Mouse (Mus musculus) monocyte, adult 2 months (primary cell): Measurements from ENCODE around the gene Hpse.

Source experiments
- DNase-seq, 2 experiments: peaks; one replicate each; pipeline ENCODE4 v3.0.0; 2022; ENCODE audit warnings: low spot score in 2 of 2, low read depth in 1 of 2

Gene Hpse

DNA sequence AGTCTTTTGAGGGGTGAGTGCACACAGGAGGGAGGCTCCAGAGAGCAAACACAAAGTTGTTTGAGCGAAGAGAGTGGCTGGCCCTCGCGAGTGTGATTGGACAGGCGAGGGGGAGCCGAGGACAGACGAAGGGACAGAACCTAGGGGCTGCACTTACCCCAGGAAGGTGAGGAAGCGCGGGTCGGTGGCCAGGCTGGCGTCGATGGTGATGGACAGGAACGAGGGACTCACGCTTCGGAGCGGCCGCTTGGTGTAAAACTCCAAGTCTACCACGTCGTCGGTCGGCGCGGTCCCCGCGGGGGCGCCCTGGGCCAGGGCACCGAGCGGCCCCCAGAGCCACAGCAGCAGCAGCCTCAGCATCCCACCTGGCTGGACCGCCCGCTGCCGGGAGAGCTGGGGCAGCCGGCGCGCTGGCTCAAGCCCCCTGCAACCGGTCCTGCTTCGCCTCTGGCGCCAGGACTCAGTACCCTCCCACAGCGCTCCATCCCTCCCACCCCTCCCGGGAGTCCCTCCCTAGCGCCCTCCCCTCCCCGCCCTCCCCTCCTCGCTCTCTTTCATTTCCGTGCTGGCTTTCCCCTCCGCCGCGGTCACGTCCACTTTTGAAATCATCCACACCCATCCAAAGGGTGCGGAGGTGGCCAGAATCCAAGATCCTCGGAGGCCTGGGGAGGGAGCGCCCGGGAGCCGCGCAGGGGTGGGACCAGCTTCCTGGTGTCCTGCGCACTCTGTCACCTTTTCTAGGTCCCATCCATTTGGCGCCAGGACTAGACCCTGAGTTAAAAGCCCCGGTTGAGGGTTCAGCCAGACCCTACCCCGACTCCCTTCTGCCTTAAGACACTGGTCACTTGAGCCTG is at the start of gene Hpse:
Hpse (minus strand) TSS at position 482 of the 854 bp plus-strand sequence.
- peak in 1 of 2 experiments; percentile 20 for DNase-seq

DNA sequence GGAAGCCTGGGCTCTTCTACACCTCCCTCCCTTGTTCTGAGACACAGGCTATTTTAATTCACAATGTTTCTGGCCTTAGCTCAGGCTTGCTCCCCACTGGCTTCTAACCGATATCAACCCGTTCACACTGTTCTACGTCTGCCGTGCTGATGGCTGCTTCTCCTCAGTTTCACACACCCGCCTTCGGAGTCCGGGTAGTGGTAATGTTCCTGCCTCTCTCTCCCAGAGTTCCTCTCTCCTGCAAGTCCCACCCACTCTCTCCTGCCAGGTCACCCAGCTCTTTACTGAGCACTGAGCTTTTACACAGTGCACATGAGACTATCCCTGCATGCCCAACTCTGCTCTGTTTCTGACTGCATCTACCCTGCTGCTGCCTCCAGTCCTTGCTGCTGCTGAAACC is 46.5 kb upstream of the Hpse start:
- DNase-seq = no peak

DNA sequence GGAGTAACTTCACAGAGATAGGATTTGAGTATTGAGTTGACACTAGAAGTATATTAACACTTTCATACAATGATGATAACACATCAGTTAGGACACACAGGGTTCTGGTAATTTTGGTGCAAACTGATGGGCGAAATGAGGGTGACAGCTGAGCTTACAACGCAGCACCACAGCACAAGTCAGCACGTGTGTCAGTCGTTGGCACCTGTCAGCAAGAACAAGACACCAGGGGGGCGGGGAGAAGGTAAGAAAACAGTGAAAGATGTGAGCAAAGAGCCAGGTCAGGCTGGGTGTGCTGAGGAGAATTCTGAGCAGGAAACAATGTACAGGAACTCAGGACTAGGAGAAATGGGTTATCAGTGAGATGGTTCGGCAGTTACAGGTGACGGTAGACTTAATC is 42.2 kb upstream of the Hpse start:
- DNase-seq = no peak

DNA sequence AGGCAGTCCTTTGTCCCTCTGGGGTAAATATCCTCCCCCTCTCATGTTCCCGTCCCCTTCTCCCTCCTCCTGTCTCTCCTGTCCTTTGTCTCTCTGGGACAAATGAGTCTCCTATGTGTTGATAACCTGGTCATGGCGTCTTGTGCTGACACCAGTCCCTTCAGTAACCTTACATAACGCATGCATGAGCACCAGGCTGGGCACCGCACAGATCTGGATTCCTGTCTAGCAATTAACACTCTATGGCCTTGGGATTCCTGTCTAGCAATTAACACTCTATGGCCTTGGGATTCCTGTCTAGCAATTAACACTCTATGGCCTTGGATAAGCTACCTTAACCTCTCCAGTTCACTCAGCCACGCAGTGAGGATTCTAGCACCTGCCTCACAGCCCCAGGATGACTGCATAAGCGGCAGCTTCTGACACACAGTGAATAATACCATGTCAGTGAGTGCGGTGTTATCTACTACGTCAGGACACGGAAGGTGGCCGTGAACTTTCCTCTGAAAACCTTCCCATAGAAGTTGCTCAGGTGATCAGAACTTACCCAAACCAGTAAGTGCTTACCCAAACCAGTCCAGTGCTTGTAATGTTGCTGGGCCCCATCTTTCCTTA is 40.6 kb upstream of the Hpse start:
- no peak for DNase-seq

DNA sequence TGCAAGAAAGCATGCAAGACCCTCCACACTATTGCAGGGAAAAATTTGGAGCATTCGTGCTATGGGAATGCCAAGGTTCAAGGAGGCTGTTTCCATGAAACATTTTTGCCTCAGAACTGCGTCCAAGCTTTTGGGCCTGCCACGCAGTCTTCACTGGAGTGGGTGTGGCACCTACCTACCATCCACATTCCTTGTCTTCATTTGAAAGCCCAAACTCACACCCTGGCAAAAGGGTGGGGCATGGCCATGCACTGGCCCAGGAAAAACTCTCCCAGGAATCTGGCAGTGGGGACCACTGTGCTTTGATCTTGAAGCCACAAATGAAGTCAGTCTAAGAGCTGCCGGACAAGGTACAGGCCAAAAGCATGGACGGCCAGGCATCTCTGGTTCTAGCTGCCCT is 38.6 kb upstream of the Hpse start:
- no peak for DNase-seq

DNA sequence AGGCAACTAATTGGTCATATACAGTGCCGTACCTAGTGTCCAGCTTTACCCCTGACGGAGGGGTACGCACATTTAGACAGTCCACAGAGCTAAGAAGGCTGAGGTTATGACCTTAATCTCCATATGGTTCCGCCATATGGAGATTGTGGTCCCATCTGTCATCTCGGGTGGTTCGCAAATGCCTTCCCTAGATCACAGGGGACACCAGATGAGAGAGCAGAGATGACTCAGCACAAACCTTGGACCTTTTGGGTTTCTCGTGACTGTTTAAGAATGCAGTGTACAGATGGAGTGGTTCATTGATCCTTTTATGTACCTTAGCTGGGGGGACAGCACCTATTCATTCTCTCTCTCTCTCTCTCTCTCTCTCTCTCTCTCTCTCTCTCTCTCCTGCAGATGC is 33.9 kb upstream of the Hpse start:
- no peak for DNase-seq

DNA sequence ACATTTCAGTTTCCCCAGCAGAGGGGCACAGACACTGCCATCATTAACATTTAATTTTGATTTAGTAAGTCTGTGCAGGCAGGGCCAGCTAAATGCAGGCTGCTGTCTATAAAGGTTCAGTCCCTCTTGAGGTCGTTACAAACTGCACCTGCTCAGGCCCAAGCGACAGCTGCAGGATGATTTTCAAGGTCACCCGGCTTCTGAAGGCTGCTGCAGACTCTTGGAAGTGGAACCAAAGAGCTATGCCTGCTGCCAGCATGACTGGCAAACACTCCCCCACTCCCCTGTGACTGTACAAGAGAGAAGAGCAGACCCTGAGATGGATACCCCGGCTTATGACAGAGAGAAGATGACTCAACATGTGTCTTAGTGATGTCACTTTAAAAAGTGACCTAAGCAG is 32.1 kb upstream of the Hpse start:
- DNase-seq = no peak

DNA sequence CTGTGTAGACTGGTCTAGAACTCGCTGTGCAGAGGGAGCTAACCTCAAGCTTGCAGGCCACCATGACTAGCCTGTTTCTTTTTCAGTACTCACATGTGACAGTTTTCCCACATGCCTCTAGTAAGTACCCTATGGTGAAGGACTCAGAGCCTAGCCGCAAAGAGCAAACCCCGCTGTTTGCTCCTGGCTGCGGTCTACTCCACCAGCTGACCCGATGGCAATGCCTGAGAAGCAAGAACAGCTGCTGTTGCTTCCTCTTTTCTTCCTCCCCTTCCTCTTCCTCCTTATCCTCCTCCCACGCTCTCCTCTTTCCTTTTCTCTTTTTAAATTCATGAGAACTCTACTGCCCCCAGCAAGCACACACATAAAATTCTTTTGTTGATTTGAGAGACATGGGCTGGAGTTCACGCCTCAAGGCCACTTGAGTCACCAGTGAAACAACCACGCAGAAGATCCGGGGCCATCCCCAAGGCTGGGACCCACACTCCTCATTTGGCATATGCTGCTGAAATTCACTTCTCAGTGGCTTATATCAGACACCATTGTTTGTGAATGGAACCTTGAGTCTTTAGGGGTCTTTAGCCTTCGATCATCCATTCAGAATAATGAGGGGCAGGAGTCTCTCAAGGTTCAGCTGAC is 31.2 kb upstream of the Hpse start:
- peak in 1 of 2 experiments; percentile 14 for DNase-seq

DNA sequence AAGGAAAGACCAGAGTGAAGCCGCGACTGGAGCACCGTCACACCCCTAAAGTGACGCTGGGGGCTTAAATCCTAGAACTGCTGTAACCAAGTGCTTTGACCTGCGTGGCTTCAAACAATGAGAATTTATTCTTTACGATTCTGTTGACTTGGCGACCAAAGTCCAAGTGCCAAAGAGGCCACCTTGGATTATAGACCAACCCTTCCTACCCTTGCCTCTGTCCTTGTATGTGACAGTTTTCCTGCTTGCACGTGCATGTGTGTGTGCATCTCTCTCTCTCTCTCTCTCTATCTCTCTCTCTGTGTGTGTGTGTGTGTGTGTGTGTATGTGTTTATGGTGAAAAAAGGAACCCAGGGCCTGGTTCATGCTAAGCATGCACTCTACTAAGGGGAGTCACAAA is 19.3 kb upstream of the Hpse start:
- no peak for DNase-seq

DNA sequence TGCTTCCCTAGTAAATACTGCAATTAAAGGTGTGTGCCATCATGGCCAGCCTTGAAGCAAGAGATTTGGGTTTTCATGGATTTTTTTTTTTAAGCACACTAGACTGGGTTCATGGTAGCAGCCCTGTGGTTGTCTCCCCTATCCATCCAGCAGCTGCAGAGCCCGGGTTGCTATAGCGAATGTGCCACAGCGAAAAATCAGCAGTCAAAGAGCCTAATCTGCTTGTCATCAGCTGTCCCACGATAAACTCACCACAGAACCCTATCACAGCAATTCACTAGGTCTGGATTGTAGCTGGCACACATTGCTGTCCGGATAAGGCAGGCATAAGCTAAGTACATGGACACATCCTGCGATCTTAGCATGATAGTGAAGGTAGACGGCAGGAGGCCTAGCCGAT is 17.4 kb upstream of the Hpse start:
- DNase-seq = no peak

DNA sequence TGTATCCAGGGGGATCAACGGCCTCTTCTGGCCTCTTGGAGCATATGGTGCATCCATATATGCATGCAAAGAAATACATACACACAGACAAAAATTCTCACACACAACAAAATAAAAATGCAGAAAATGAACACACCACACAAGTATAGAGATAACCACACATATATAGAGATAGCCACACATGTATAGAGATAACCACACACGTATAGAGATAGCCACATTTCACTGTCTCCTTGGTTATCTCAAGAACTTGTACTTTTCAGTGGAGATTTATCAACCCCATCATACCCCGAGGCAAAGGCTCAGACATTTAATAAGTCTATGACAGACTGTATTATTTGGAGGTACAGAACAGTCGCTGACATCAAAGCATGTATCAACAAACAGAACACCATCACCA is 15.0 kb upstream of the Hpse start:
- no peak for DNase-seq

DNA sequence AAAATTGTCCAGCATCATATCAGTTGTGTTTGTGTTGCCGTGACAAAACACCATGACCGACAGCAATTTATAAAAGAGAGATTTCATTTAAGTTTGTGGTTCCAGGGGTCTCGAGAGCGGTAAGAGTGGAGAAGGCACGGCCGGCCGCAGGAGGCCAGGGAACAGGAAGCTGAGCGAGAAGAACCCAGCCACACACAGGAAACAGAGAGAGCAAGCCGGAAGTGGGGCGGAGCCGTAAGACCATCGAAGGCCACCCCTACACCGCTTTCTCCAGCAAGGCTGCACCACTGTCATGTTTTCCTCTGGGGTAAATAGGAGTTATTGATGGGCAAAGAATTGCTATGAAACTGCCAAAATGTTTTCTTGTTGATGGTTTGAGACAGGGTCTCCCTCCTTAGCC is 9.2 kb upstream of the Hpse start:
- DNase-seq = no peak

DNA sequence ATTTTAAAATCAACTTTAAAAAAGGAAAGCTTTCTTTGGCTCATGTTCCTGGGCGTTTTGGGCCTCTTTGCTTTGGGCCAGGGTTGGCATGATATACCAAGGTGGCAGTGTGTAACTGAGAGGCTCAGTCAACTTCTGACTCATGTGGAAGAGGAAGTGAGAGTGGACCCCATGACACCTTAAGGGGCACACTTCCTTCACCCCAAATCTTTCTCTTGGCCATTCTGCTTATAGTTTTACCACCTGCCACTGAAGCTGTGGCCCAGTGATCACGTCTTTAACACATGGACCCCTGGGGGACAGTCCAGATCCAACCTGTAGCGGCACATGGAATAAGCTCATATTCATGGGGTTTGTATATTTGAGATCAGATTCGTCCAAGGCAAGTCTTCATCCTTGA is 6.5 kb upstream of the Hpse start:
- DNase-seq = no peak

DNA sequence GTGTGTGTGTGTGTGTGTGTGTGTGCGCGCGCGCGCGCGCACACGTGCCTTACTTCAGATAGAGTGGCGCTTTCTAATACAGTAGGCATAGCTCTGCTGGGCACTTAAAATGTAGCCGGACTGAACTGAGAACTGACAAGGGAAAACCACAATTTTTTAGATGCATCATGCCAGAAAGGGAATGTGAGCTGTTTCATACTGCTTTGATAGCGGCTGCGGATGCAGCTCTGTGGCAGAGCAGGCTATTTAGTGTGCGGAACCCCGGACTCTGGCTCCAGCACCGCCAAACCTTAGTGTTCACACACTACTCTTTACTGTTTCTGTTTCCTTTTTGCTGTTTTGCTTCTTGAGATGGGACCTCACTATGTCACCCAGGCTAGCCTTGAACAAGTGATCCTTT is 2.8 kb downstream of the Hpse start:
- DNase-seq = no peak

DNA sequence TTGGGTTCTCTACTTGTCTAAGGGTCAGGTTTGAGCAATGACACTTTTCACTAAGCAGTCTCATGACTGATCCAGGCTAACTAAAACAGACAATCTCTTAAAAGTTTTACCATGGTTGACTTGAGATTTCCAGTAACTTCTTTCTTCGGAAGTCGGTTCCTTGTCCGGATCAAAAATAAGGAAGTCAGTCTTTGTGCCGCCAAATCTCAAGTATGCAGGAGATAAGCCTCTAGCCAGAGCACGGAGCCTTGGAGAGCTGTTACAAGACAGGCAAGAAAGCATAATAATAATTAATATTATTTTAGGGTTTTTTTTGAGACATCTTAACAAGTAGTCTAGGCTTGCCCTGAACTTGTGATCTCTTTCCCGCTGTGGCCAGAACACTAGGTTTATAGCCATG is 8.3 kb downstream of the Hpse start:
- no peak for DNase-seq

DNA sequence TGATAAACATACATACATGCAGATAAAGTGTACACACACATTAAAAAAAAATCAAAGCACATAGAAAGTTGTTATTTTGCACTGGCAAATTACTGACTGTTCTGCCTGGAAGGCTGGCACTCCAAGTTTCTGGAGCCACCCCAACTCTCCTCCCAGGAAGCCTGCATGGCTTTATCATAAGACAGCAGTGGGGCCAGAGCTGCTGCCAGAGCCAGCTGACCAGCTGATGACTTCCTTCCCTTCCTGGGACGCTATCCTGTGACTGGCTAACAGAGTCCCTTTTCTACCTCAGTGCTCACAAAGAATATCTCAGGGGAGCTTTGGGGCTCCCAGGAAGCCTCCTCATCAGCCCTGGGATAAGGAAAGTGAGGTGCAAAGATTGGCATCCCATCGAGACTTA is 9.5 kb downstream of the Hpse start:
- no peak for DNase-seq

DNA sequence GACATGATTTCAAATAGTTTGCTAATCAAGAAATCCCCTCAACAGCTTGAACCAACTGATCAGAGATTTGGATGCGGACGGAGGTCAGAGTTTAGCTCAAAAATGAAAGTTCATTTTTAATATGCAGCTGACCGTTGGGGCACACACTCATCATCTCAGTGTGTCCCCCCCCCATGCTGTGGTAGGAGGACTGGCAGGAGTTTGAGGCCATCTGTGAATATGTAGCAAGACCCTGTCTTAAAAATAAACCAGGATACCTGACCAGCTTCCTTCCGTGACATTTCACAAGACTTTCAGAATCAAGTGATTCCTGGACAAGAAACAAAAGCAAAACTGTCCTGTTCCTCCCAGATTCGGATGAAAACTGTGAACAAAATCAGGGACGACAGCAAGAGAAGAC is 10.5 kb downstream of the Hpse start:
- no peak for DNase-seq

DNA sequence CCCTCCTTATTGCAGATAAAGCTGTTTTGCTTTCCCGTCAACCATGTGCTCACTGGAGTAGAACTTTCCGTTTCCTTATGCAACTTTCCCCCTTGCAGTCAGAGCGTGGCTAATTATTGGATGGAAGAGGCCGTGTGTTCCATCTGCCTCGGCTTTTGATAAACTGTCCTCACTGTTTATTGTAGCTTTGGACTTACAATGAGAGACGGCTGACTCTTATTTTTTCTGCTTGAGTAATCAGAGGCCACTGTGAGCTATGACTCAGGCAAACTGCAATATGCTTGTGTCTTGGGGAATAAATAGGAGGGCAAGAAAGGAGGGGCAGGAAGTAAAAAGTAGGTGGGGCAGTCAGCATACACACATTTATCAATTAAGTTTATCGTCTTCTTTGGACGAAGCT is 12.8 kb downstream of the Hpse start:
- DNase-seq = no peak

DNA sequence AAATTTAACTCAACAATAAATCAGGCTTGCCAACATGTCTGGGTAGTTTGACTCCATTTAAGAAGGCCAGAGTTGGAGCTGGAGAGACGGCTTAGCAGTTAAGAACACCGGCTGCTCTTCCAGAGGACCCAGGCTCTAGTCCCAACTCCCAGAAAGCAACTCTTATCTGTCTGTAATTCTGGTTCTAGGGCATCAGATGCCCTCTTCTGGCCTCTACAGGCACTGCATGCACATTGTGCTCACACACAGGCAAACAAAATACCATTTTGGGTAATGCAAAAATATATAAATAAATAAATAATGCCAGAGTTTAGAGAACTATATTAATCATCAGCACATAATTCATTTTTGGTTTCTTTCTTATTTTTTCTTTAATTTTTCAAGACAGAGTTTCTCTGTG is 15.2 kb downstream of the Hpse start:
- DNase-seq = no peak

DNA sequence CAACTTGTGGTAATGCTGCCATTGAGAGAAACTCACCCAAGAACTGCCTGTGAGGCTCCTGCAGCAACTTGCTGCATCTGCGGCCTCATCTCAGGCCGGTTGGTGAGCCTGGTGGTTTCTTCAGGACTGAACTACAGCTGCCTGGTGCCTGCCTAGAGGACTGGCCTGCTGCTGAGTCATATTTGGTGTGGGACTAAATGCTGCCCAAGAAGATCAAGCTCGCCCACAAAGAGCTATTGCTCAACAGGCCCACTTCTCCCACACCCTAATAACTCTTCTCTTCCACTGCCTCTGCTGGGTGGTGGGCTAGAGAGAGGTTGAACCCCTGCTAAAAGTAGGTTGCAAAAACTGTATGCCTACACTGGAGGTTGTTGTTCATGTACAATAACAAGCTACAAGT is 17.2 kb downstream of the Hpse start:
- DNase-seq = no peak

DNA sequence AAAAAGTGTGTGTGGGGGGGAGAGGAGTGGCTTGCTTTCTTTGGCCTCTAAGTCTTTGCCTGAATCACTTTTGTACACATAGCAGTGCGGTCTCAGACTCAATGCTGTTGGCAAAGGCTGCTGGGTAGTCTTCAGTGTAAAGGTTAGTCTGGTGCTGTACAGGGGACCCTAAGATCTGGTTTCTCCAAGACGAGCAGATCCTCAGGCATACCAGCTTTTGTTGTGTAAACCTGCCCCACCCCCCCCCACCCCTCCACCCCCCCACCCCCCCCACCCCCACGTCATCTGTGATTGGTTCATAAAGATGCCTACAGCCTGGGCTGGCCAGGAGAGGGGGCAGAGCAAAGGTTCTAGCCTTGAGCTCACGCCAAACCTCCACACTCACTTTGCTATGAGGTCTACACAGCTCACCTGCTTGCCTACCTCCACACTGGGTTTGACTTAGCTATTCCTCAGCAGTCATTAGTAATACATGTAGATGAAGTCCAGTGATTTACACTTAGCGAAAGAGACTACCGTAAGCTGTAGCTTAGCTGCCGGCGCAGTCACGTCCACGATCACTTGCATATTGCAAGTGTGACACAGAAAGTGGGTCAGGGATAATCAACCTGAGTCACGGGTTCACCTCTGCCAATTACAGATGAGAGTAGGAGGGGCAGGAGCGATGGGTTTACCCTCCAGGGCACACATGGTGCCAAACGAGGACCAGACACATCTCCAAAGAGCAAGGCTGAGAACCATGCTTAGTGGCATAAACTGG is 18.5 kb downstream of the Hpse start:
- no peak for DNase-seq

DNA sequence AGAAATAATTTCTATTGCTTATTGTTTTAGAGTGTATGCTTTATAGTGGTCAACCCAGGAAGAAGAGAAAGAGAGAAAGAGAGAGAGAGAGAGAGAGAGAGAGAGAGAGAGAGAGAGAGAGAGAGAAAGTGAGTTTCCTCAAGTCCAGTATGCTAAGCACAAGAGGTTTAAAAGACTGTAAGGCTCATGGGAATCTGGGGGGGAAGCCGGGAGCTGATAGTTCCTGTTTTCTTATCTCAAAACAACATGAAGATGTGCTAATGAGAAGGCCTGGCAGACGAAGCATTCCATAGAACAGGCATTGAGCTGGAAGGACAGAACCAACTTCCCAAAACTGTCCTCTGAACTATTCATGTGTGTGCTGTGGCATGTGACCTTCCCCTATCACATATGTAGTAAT is 21.6 kb downstream of the Hpse start:
- DNase-seq = no peak
